Mouse (Mus musculus) heart, postnatal 0 days (tissue): ENCODE measurements around the gene A4galt.
"Not testable (repeated sequence)": the region's sequence is repeated elsewhere in the genome, so short reads cannot be mapped to it uniquely, and the experiment has no call there.

Experiments
- CTCF ChIP-seq: IDR thresholded peaks from 2 replicates; pipeline ENCODE4 v1.5.1; 2016; ENCODE audit warnings: antibody characterized with exemption, control low read depth, low read depth
- EP300 ChIP-seq: IDR thresholded peaks from 2 replicates; pipeline ENCODE4 v1.6.1; 2016; ENCODE audit warnings: antibody characterized with exemption, low read depth

DNA sequence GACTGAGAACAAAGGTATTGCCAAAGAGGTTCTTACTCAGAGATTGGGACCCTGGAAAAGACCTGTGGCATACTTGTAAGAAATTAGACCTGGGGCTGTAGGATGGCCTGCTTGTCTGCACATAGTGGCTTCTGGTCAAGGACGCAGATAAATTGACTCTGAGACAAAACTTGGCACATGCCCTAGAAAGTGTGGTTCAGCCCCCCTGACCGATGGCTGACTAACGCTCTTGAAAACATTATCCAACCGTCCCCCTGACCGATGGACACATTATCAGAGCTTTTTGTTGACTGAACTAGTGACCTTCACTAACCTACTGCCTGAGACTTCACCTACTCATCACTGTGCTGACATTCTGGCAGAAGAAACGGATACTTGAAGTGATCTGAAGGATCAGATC, 18.4 kb upstream of the A4galt start:
- TF ChIP-seq CTCF, EP300: not testable (repeated sequence)
